Mouse (Mus musculus) lung, postnatal 0 days (tissue): ENCODE results near the gene H2afx. TPM values are rescaled to one million over a fixed set of nuclear protein-coding genes. Genes with fewer than 3 reads are reported as not detected.
"Not testable (repeated sequence)": the region's sequence is repeated elsewhere in the genome, so short reads cannot be mapped to it uniquely, and the experiment has no call there.

Experiments
- ATAC-seq: fragments of 200-750 bp; cut with Nextera tagmentation; 2 replicates; pipeline ENCODE4 v1.8.0; 2017; ENCODE audit warnings: moderate library complexity
- DNase-seq: peaks from one replicate; pipeline ENCODE4 v3.0.0-alpha.2; 2016; ENCODE audit warnings: low spot score
- H3K27ac ChIP-seq: fragments of 300-500 bp; sonication (generic); 2 replicates; pipeline ENCODE4 v1.5.1; 2014; ENCODE audit warnings: antibody characterized with exemption, mild to moderate bottlenecking, low read length, mixed read lengths
- H3K27me3 ChIP-seq: fragments of 300-500 bp; sonication (generic); replicated peaks from 2 replicates; pipeline ENCODE4 v1.6.1; 2014; ENCODE audit warnings: low read length, mixed read lengths; ENCODE audit not compliant: insufficient read depth
- H3K36me3 ChIP-seq: fragments of 300-500 bp; sonication (generic); 2 replicates; pipeline ENCODE4 v1.6.1; 2014; ENCODE audit warnings: low read length, mixed read lengths; ENCODE audit not compliant: insufficient read depth
- H3K4me1 ChIP-seq: fragments of 300-500 bp; sonication (generic); 2 replicates; pipeline ENCODE4 v1.6.1; 2014; ENCODE audit warnings: antibody characterized with exemption, low read depth, low read length, mixed read lengths; ENCODE audit not compliant: insufficient read depth
- H3K4me2 ChIP-seq: fragments of 300-500 bp; sonication (generic); replicated peaks from 2 replicates; pipeline ENCODE4 v1.6.1; 2014; ENCODE audit warnings: low read depth, mild to moderate bottlenecking, low read length, moderate library complexity, mixed read lengths
- H3K4me3 ChIP-seq: fragments of 300-500 bp; sonication (generic); 2 replicates; pipeline ENCODE4 v1.5.1; 2014; ENCODE audit warnings: low read depth, low read length
- H3K9ac ChIP-seq: fragments of 300-500 bp; sonication (generic); replicated peaks from 2 replicates; pipeline ENCODE4 v1.6.1; 2014; ENCODE audit warnings: low read depth, mild to moderate bottlenecking
- H3K9me3 ChIP-seq: fragments of 300-500 bp; sonication (generic); 2 replicates; pipeline ENCODE4 v1.6.1; 2016; ENCODE audit warnings: low read length, mixed read lengths
- CTCF ChIP-seq: IDR thresholded peaks from 2 replicates; pipeline ENCODE4 v1.5.1; 2016; ENCODE audit warnings: antibody characterized with exemption, mild to moderate bottlenecking
- EP300 ChIP-seq: IDR thresholded peaks from 2 replicates; pipeline ENCODE4 v1.6.1; 2016; ENCODE audit warnings: antibody characterized with exemption, mild to moderate bottlenecking, control low read depth
- WGBS: fragments of 180-500 bp; shearing (Covaris S2); extraction: QIAGEN DNeasy Blood & Tissue Kit; methylation state at CpG from one replicate; pipeline ENCODE4 v1.1.7; 2014; 5-methylcytosine and 5-hydroxymethylcytosine counted together
- polyA plus RNA-seq: library from polyadenylated mRNA; unstranded; fragments of >200 nt; fragmentation: Nextera tagmentation; extraction: Ambion mirVana; gene quantifications from 2 replicates; pipeline ENCODE4 v1.2.1, GENCODE M21; 2015

Gene H2afx
- polyA plus RNA-seq, 1 experiment from 2014 or later, result 50.0 TPM

- Histone ChIP-seq H3K36me3 (peaks cover 3% of the 10 kb centered on the region; the same call in 1 of the 2 replicates), H3K9ac (no peak overlapping the region), H3K4me3 (no peak overlapping the region), H3K9me3 (no peaks in the 10 kb centered on the region), H3K4me2 (no peak overlapping the region), H3K27me3 (no peaks in the 10 kb centered on the region), H3K27ac (no peak overlapping the region), H3K4me1 (no peaks in the 10 kb centered on the region)
- WGBS, result 59% methylated on average over 3 of the region's 3 CpGs
- TF ChIP-seq CTCF (peak; percentile 51), EP300 (no peak)
- no peak for DNase-seq
- no peak for ATAC-seq
These were observed 30.0 kb downstream of the H2afx start for GRCm38 (mm10) chr9:44364480-44364879.

- H3K36me3 ChIP-seq, result no peaks in the 10 kb centered on the region
- H3K9me3 ChIP-seq, result no peaks in the 10 kb centered on the region
- no peak overlapping the region for H3K4me2 ChIP-seq
- H3K9ac ChIP-seq, result no peak overlapping the region
- no peaks in the 10 kb centered on the region for H3K4me1 ChIP-seq
- DNase-seq, result no peak
- H3K27ac ChIP-seq, result no peak overlapping the region
- ATAC-seq, result no peak
- TF ChIP-seq CTCF, result no peak
- TF ChIP-seq EP300, result no peak
- H3K4me3 ChIP-seq, result no peak overlapping the region
- no peaks in the 10 kb centered on the region for H3K27me3 ChIP-seq
These were observed 38.9 kb downstream of the H2afx start for GRCm38 (mm10) chr9:44373386-44373785.

GRCm38 (mm10) chr9:44376141-44376540 is 41.6 kb downstream of the H2afx start:
- Histone ChIP-seq H3K4me3 (no peak overlapping the region), H3K4me1 (peaks cover 4% of the 10 kb centered on the region), H3K9ac (no peak overlapping the region), H3K4me2 (no peak overlapping the region), H3K36me3 (no peaks in the 10 kb centered on the region), H3K9me3 (no peaks in the 10 kb centered on the region), H3K27me3 (no peaks in the 10 kb centered on the region), H3K27ac (no peak overlapping the region)
- ATAC-seq, result no peak
- whole genome bisulfite sequencing, result 77% methylated on average over 6 of the region's 6 CpGs
- TF ChIP-seq EP300 (no peak), CTCF (no peak)
- no peak for DNase-seq

GRCm38 (mm10) chr9:44377335-44377734 is 42.8 kb downstream of the H2afx start:
- WGBS, result 84% methylated on average over 2 of the region's 2 CpGs
- H3K27ac ChIP-seq, H3K4me2 ChIP-seq, H3K27me3 ChIP-seq, H3K36me3 ChIP-seq, ATAC-seq, H3K4me1 ChIP-seq, DNase-seq, H3K9me3 ChIP-seq, H3K9ac ChIP-seq, H3K4me3 ChIP-seq: not testable (repeated sequence)

GRCm38 (mm10) chr9:44378153-44378730 is 43.7 kb downstream of the H2afx start:
- peaks cover 7% of the 10 kb centered on the region; the same call in 1 of the 2 replicates for H3K36me3 ChIP-seq
- peaks cover 4% of the 10 kb centered on the region for H3K4me1 ChIP-seq
- no peaks in the 10 kb centered on the region for H3K27me3 ChIP-seq
- no peak for ATAC-seq
- peak overlapping the region; percentile 70; the same call in 1 of the 2 replicates for H3K4me3 ChIP-seq
- TF ChIP-seq EP300 (no peak), CTCF (no peak)
- no peak overlapping the region for H3K27ac ChIP-seq
- 78% methylated on average over 5 of the region's 5 CpGs for WGBS
- peak overlapping the region; percentile 59 for H3K4me2 ChIP-seq
- H3K9me3 ChIP-seq, result no peaks in the 10 kb centered on the region
- 0 out of 2 replicates have a peak overlapping the region, but pooled peaks have one; percentile 44 for H3K9ac ChIP-seq
- no peak for DNase-seq

- WGBS, result under 1% methylated on average over 81 of the region's 83 CpGs
- peak; percentile 98 for DNase-seq
These were observed 44.8 kb downstream of the H2afx start, which contains the start of gene Hyou1 for GRCm38 (mm10) chr9:44379054-44379834. Gene Hyou1 (plus strand): TSS chr9:44379490.

More at GRCm38 (mm10) chr9:44379054-44379834, 44.8 kb downstream of the H2afx start, which contains the start of gene Hyou1:
- no peaks in the 10 kb centered on the region for H3K27me3 ChIP-seq
- H3K9ac ChIP-seq, result peak within 1 kb of the TSS; percentile 70
- H3K27ac ChIP-seq, result peak within 1 kb of the TSS; percentile 77
- H3K9me3 ChIP-seq, result no peaks in the 10 kb centered on the region
- H3K36me3 ChIP-seq, result peaks cover 17% of the 10 kb centered on the region; the same call in 1 of the 2 replicates
- TF ChIP-seq CTCF, result peak; percentile 57
- no peak for TF ChIP-seq EP300
- H3K4me1 ChIP-seq, result peaks cover 4% of the 10 kb centered on the region
- peak within 1 kb of the TSS; percentile 70 for H3K4me3 ChIP-seq
- peak within 1 kb of the TSS; percentile 93 for H3K4me2 ChIP-seq
- ATAC-seq, result peak; percentile 99
